Mouse (Mus musculus): ENCODE measurements around the gene Insig1. TPM values are rescaled to one million over a fixed set of nuclear protein-coding genes. Genes with fewer than 3 reads are reported as not detected.
A peak's percentile ranks its signal among the peaks of the same experiment; 100 is the strongest.

The Insig1 gene
- polyA plus RNA-seq, 1 experiment from 2014 or later: 48.5 TPM

- H3K4me3 ChIP-seq (replicated peaks): no peak overlapping the region
- H3K4me1 ChIP-seq: peaks cover 13% of the 10 kb centered on the region; the same call in 1 of the 2 replicates
- H3K9ac ChIP-seq: no peak overlapping the region
- no peak overlapping the region for H3K27ac ChIP-seq (replicated peaks)
- ATAC-seq (ENCODE audit: insufficient number of reproducible peaks, low FRiP score, low TSS enrichment, low read depth): no peak
- WGBS: 17% methylated on average over 3 of the region's 3 CpGs
- no peak overlapping the region for H3K4me2 ChIP-seq (replicated peaks)
- H3K9me3 ChIP-seq (replicated peaks): no peaks in the 10 kb centered on the region
- no peaks in the 10 kb centered on the region for H3K36me3 ChIP-seq
- peaks cover 79% of the 10 kb centered on the region for H3K27me3 ChIP-seq
Measured at GRCm38 (mm10) chr5:28119576-28119975, 48.4 kb downstream of the Insig1 start.

- 0 out of 2 replicates have a peak, but pooled peaks have one; percentile 69 for ATAC-seq (ENCODE audit: insufficient number of reproducible peaks, low FRiP score, low TSS enrichment, low read depth)
- Histone ChIP-seq H3K9me3 (replicated peaks) (no peaks in the 10 kb centered on the region), H3K27ac (replicated peaks) (no peak overlapping the region), H3K4me1 (peaks cover 12% of the 10 kb centered on the region; the same call in 1 of the 2 replicates), H3K4me3 (replicated peaks) (no peak overlapping the region), H3K9ac (no peak overlapping the region), H3K36me3 (no peaks in the 10 kb centered on the region), H3K4me2 (replicated peaks) (0 out of 2 replicates have a peak overlapping the region, but pooled peaks have one; percentile 12), H3K27me3 (peaks cover 94% of the 10 kb centered on the region)
- WGBS: 2% methylated on average over 27 of the region's 27 CpGs
Measured at GRCm38 (mm10) chr5:28122491-28123454, 51.6 kb downstream of the Insig1 start.

- Histone ChIP-seq H3K4me2 (replicated peaks) (0 out of 2 replicates have a peak overlapping the region, but pooled peaks have one; percentile 12), H3K27me3 (peaks cover 93% of the 10 kb centered on the region), H3K4me3 (replicated peaks) (no peak overlapping the region), H3K4me1 (peaks cover 6% of the 10 kb centered on the region; the same call in 1 of the 2 replicates), H3K9me3 (replicated peaks) (no peaks in the 10 kb centered on the region), H3K27ac (replicated peaks) (no peak overlapping the region), H3K36me3 (no peaks in the 10 kb centered on the region), H3K9ac (no peak overlapping the region)
- 2% methylated on average over 11 of the region's 11 CpGs for WGBS
- ATAC-seq (ENCODE audit: insufficient number of reproducible peaks, low FRiP score, low TSS enrichment, low read depth): no peak
Measured at GRCm38 (mm10) chr5:28123455-28123825, 52.3 kb downstream of the Insig1 start.

- Histone ChIP-seq H3K4me1 (0 out of 2 replicates have a peak, but pooled peaks cover 6% of the 10 kb centered on the region), H3K9ac (no peak overlapping the region), H3K36me3 (no peaks in the 10 kb centered on the region), H3K9me3 (replicated peaks) (no peaks in the 10 kb centered on the region), H3K27me3 (peaks cover 86% of the 10 kb centered on the region), H3K27ac (replicated peaks) (no peak overlapping the region), H3K4me3 (replicated peaks) (no peak overlapping the region), H3K4me2 (replicated peaks) (no peak overlapping the region)
- ATAC-seq (ENCODE audit: insufficient number of reproducible peaks, low FRiP score, low TSS enrichment, low read depth): no peak
- 3% methylated on average over 28 of the region's 28 CpGs for WGBS
Measured at GRCm38 (mm10) chr5:28124321-28125230, 53.4 kb downstream of the Insig1 start.

Other genes starting within 250 kb of the Insig1 start
- gene Htr5a, start 229.2 kb upstream of the Insig1 start, polyA plus RNA-seq (2015; fragmentation: Nextera tagmentation; extraction: Ambion mirVana): not detected in 2 replicates
- gene En2, start 94.3 kb downstream of the Insig1 start, polyA plus RNA-seq (2015; fragmentation: Nextera tagmentation; extraction: Ambion mirVana): not detected in 2 replicates
- 1.6 and 2.3 TPM in 2 replicates for gene Cnpy1, start 174.4 kb downstream of the Insig1 start, polyA plus RNA-seq (2015; fragmentation: Nextera tagmentation; extraction: Ambion mirVana)
- 12.1 and 14.0 TPM in 2 replicates for gene Rbm33, start 245.8 kb downstream of the Insig1 start, polyA plus RNA-seq (2015; fragmentation: Nextera tagmentation; extraction: Ambion mirVana)

Data from embryonic facial prominence, embryonic 15.5 days (tissue).